14 mouse cellular contexts compared by ENCODE assay signal in the genomic region with DNA sequence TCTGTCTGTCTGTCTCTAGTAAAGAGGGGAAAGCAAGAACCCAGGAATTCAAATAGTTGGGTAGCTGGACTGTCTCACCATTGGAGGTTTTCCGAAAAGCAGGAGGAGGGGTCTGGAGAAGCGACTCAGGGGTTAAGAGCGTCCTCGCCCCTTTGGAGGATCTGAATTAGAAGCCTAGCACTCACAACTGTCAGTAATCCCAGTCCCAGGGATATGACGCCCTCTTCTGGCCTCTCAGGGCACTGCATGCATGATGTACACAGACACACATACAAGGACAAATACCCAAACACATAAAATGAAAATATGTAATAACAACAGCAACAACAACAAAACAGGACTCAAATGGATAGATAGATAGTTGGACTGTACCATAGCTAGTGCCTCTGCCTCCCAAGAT. TPM values are rescaled to one million over a fixed set of nuclear protein-coding genes. Genes with fewer than 3 reads are reported as not detected.
DNase-seq lines count a peak whose midpoint lies in the region; ATAC-seq and TF ChIP-seq lines count a peak whose summit lies in the region.
"Had no signal": no experiment of that assay in that cellular context is flagged by ENCODE, and none has a peak within 500 bp of the region (broad histone marks: within the 10 kb centered on the region; RNA-seq: fewer than 3 reads in every experiment).

No protein-coding gene starts in this region.

- H3K4me2 ChIP-seq in liver, postnatal 0 days (ENCODE audit: low read depth, low read length) = no peak overlapping the region
- H3K4me2 ChIP-seq: hindbrain, embryonic 13.5 days; liver, embryonic 13.5 days; midbrain, embryonic 12.5 days had no signal

- TF ChIP-seq CTCF in lung, adult 2 months (IDR thresholded peaks at IDR 0.05; ENCODE audit: insufficient read depth, low read length) = 0 out of 2 replicates have a peak, but pooled peaks have one; percentile 12
- peak; percentile 71 for TF ChIP-seq CTCF in liver, postnatal 0 days (IDR thresholded peaks at IDR 0.05; ENCODE audit: low read depth)

- no peaks in the 10 kb centered on the region for H3K9me3 ChIP-seq in liver, postnatal 0 days (ENCODE audit: low read length)
- H3K9me3 ChIP-seq: hindbrain, embryonic 13.5 days; liver, embryonic 13.5 days; midbrain, embryonic 12.5 days had no signal

- peaks cover 34% of the 10 kb centered on the region for H3K27me3 ChIP-seq in liver, postnatal 0 days (ENCODE audit: insufficient read depth, low read length)

- no peak overlapping the region for H3K27ac ChIP-seq in liver, postnatal 0 days (ENCODE audit: low read depth)
- H3K27ac ChIP-seq: hindbrain, embryonic 13.5 days; liver, embryonic 13.5 days; midbrain, embryonic 12.5 days had no signal

- H3K9ac ChIP-seq in liver, postnatal 0 days (replicated peaks) = no peak overlapping the region
- H3K9ac ChIP-seq: hindbrain, embryonic 13.5 days; liver, embryonic 13.5 days; midbrain, embryonic 12.5 days had no signal

- TF ChIP-seq EP300 in liver, postnatal 0 days (IDR thresholded peaks at IDR 0.05; ENCODE audit: low read depth) = no peak

- DNase-seq in embryo, embryonic 10 days (ENCODE audit: low spot score) = peak; percentile 39
- DNase-seq in embryo, embryonic 11 days = no peak
- no peak for DNase-seq in lung, adult 2 months
- DNase-seq in lung, postnatal 14 days = no peak
- DNase-seq in NIH3T3 (ENCODE audit: low read depth) = peak; percentile 46
- peak; percentile 55 for DNase-seq in liver, postnatal 0 days
- no peak for DNase-seq in gastrocnemius, postnatal 10 days
- no peak for DNase-seq in urinary bladder, postnatal 10 days (ENCODE audit: low spot score)
- DNase-seq: heart, adult 18-20 months; liver, embryonic 13.5 days had no signal

- no peaks in the 10 kb centered on the region for H3K4me1 ChIP-seq in lung, adult 2 months (ENCODE audit: control insufficient read depth, insufficient read depth, low read length)
- H3K4me1 ChIP-seq in liver, postnatal 0 days (ENCODE audit: insufficient read depth) = 0 out of 2 replicates have a peak, but pooled peaks cover 3% of the 10 kb centered on the region
- H3K4me1 ChIP-seq: midbrain, embryonic 12.5 days had no signal

- 32% methylated on average over 5 of the region's 5 CpGs for WGBS in lung, adult 2 months
- 44% methylated on average over 5 of the region's 5 CpGs for WGBS in liver, postnatal 0 days (ENCODE audit: insufficient replicate concordance)

- H3K4me3 ChIP-seq in lung, adult 2 months (replicated peaks; ENCODE audit: extremely low read depth, low read depth, low read length) = no peak overlapping the region
- no peak overlapping the region for H3K4me3 ChIP-seq in liver, postnatal 0 days (ENCODE audit: low read depth, low read length)
- H3K4me3 ChIP-seq: hindbrain, embryonic 13.5 days; liver, embryonic 13.5 days; midbrain, embryonic 12.5 days had no signal

- H3K36me3 ChIP-seq in liver, postnatal 0 days (replicated peaks; ENCODE audit: insufficient read depth, low read length) = no peaks in the 10 kb centered on the region
- H3K36me3 ChIP-seq: hindbrain, embryonic 13.5 days; liver, embryonic 13.5 days; midbrain, embryonic 12.5 days had no signal

- TF ChIP-seq POLR2A in lung, adult 2 months (IDR thresholded peaks at IDR 0.05; ENCODE audit: borderline replicate concordance, extremely low read depth, low read depth, low read length) = no peak

- no peak for ATAC-seq in liver, postnatal 0 days

RNA-seq across cellular contexts. Expression of a gene that starts 4.0 kb away (rescaled TPM):
- 60.5 and 63.7 TPM in 2 replicates for polyA plus RNA-seq in lung, adult 2 months (2012; rRNA removed)
- polyA plus RNA-seq in liver, postnatal 0 days (2015; fragmentation: Nextera tagmentation; extraction: Ambion mirVana) = 4.1 and 4.4 TPM in 2 replicates
- total RNA-seq in gastrocnemius, postnatal 10 days (2021) = under 1 TPM in 1 of 2 experiments, not detected in 1; 0.38 TPM
- total RNA-seq: common myeloid progenitor, adult 5-6 weeks; layer of hippocampus, postnatal 14 days had no signal

RNA-seq across cellular contexts. Expression of a gene that starts 12.6 kb away (rescaled TPM):
- polyA plus RNA-seq in lung, adult 2 months (2012; rRNA removed) = 22.3 and 40.4 TPM in 2 replicates
- 7.7 and 10.4 TPM in 2 replicates for polyA plus RNA-seq in liver, postnatal 0 days (2015; fragmentation: Nextera tagmentation; extraction: Ambion mirVana)
- total RNA-seq in gastrocnemius, postnatal 10 days (2021) = 100 to 1,000 TPM; 128 to 165 TPM

RNA-seq across cellular contexts. Expression of a gene that starts 20.3 kb away (rescaled TPM):
- polyA plus RNA-seq in lung, adult 2 months (2012; rRNA removed) = 88.3 and 102 TPM in 2 replicates
- polyA plus RNA-seq in liver, postnatal 0 days (2015; fragmentation: Nextera tagmentation; extraction: Ambion mirVana) = 8.4 and 9.7 TPM in 2 replicates
- 100 to 1,000 TPM; 237 to 249 TPM for total RNA-seq in gastrocnemius, postnatal 10 days (2021)

RNA-seq across cellular contexts. Expression of a gene that starts 21.7 kb away (rescaled TPM):
- polyA plus RNA-seq in lung, adult 2 months (2012; rRNA removed) = 38.5 and 53.8 TPM in 2 replicates
- polyA plus RNA-seq in liver, postnatal 0 days (2015; fragmentation: Nextera tagmentation; extraction: Ambion mirVana) = 40.6 and 42.9 TPM in 2 replicates
- 10 to 100 TPM; 46.9 to 53.2 TPM for total RNA-seq in gastrocnemius, postnatal 10 days (2021)

RNA-seq across cellular contexts. Expression of a gene that starts 25.0 kb away (rescaled TPM):
- 4.6 and 6.7 TPM in 2 replicates for polyA plus RNA-seq in lung, adult 2 months (2012; rRNA removed)
- not detected in 2 replicates for polyA plus RNA-seq in liver, postnatal 0 days (2015; fragmentation: Nextera tagmentation; extraction: Ambion mirVana)
- total RNA-seq in gastrocnemius, postnatal 10 days (2021) = 1 to 10 TPM; 2.7 to 4.1 TPM
- total RNA-seq: common myeloid progenitor, adult 5-6 weeks had no signal

Comparison
In these comparisons a context has a peak if more than half of its experiments do, and no peak if none do; other contexts are left out.
1. DNase-seq: peak in embryo, embryonic 10 days (single experiment), NIH3T3 (single experiment) and liver, postnatal 0 days (single experiment); none in embryo, embryonic 11 days (single experiment), lung, adult 2 months (single experiment), lung, postnatal 14 days (single experiment), gastrocnemius, postnatal 10 days (single experiment) and urinary bladder, postnatal 10 days (single experiment).
2. RNA of a gene that starts 4.0 kb away (polyA plus RNA-seq): 60.5 to 63.7 TPM in lung, adult 2 months; 4.1 to 4.4 TPM in liver, postnatal 0 days; every median in the first group is over 10 times any median in the second.